Mouse (Mus musculus) ES-E14 (cell line): ENCODE results near the gene Otud3. TPM values are rescaled to one million over a fixed set of nuclear protein-coding genes. Genes with fewer than 3 reads are reported as not detected.

Source experiments
- DNase-seq: peaks from one replicate; pipeline ENCODE4 v3.0.0-alpha.2; 2013; ENCODE audit warnings: low read depth, low spot score
- H3K27ac ChIP-seq: 2 replicates; pipeline ENCODE4 v1.5.1; 2012; ENCODE audit warnings: low read depth, mild to moderate bottlenecking, low read length, moderate library complexity, mixed read lengths; ENCODE audit not compliant: poor library complexity, insufficient read depth, severe bottlenecking
- H3K36me3 ChIP-seq: 2 replicates; pipeline ENCODE4 v1.6.1; 2012; ENCODE audit warnings: mild to moderate bottlenecking, low read length, moderate library complexity, mixed read lengths; ENCODE audit not compliant: control insufficient read depth, poor library complexity, insufficient read depth, severe bottlenecking
- H3K4me1 ChIP-seq, 2 experiments: fragments of 150-350 bp in 1 of 2; sonication (generic) in 1 of 2; 2 replicates each; pipeline ENCODE4 v1.6.1; 2012; ENCODE audit warnings: low read length in 2 of 2, mild to moderate bottlenecking in 1 of 2, mixed read lengths in 1 of 2; ENCODE audit not compliant: control insufficient read depth in 2 of 2, insufficient read depth in 2 of 2, poor library complexity in 1 of 2
- H3K4me3 ChIP-seq, 2 experiments: fragments of 150-350 bp in 1 of 2; sonication (generic) in 1 of 2; 2 replicates each; pipeline ENCODE4 v1.5.1; 2012; ENCODE audit warnings: low read length in 2 of 2, low read depth in 1 of 2, mild to moderate bottlenecking in 1 of 2, mixed read lengths in 1 of 2; ENCODE audit not compliant: insufficient read depth in 1 of 2, poor library complexity in 1 of 2, severe bottlenecking in 1 of 2
- H3K9ac ChIP-seq: 2 replicates; pipeline ENCODE4 v1.6.1; 2012; ENCODE audit warnings: low read depth, mild to moderate bottlenecking, low read length, mixed read lengths; ENCODE audit not compliant: poor library complexity, insufficient read depth, severe bottlenecking
- H3K9me3 ChIP-seq: fragments of 150-350 bp; sonication (generic); 2 replicates; pipeline ENCODE4 v1.6.1; 2012; ENCODE audit warnings: low read depth, mild to moderate bottlenecking, low read length; ENCODE audit not compliant: control insufficient read depth, insufficient read depth
- CHD2 ChIP-seq: IDR thresholded peaks from 2 replicates; pipeline ENCODE4 v1.6.1; 2014; ENCODE audit warnings: mild to moderate bottlenecking, low read depth, low read length, inconsistent platforms
- HCFC1 ChIP-seq: IDR thresholded peaks from 2 replicates; pipeline ENCODE4 v1.6.1; 2012; ENCODE audit warnings: low read length, inconsistent platforms, borderline replicate concordance; ENCODE audit not compliant: insufficient read depth
- MAFK ChIP-seq: IDR thresholded peaks from 2 replicates; pipeline ENCODE4 v1.6.1; 2014; ENCODE audit warnings: mild to moderate bottlenecking, low read depth, low read length, inconsistent platforms; ENCODE audit not compliant: insufficient read depth
- ZC3H11A ChIP-seq: IDR thresholded peaks from 2 replicates; pipeline ENCODE4 v1.6.1; 2012; ENCODE audit warnings: low read depth, mild to moderate bottlenecking, inconsistent platforms, low read length, borderline replicate concordance
- ZNF384 ChIP-seq: IDR thresholded peaks from 2 replicates; pipeline ENCODE4 v1.6.1; 2012; ENCODE audit warnings: low read depth, low read length, inconsistent platforms
- in situ Hi-C, 2 experiments: fragments of 600-800 bp; cut with MboI; formaldehyde crosslinking; loops; one replicate each; pipeline ENCODE4 v1.15.1; 2025; ENCODE audit warnings: low sequenced_read_pairs in 2 of 2, inconsistent platforms in 1 of 2; ENCODE audit not compliant: unreplicated experiment in 2 of 2
- total RNA-seq: library from RNA; depleted of rRNA; stranded (reverse); fragments of 300-350 nt; gene quantifications from 2 replicates; pipeline ENCODE4 v1.2.3, GENCODE M21; 2012; rRNA removed

Gene Otud3
- total RNA-seq, 1 experiment: 12.7 TPM

DNA sequence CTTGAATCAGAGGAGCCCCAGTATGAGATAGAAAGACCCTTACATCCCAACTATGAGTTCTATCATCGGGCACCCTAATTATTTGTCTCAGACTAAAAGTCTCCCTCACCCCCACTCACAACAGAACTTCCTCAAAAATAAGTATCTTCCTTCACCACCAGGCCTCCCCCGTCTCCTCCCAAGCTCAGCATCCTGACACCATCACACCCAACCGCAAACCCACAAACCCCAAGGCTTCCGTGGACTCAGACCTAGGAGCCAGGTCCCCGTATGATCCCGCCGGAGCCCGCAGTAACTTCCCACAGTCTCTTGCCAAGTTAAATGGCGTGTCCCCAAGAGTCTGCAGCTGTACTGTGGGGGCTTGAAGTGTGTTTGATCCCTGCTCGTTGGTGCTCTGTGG, 56.2 kb downstream of the Otud3 start:
- no peak for DNase-seq
- Histone ChIP-seq H3K4me1 (peaks cover 0 to 15% of the 10 kb centered on the region in 2 experiments; a peak in 2 of 4 replicates), H3K9ac (no peak overlapping the region), H3K9me3 (no peaks in the 10 kb centered on the region), H3K4me3 (no peak overlapping the region), H3K27ac (no peak overlapping the region), H3K36me3 (no peaks in the 10 kb centered on the region)
- in situ Hi-C loops: loop anchor here in 1 of 2 experiments (10.0 kb wide), 2 partner anchors 113 to 413 kb away; no protein-coding TSS in a partner anchor
- TF ChIP-seq CHD2: no peak
- no peak for TF ChIP-seq MAFK
- TF ChIP-seq HCFC1: no peak
- TF ChIP-seq ZNF384: no peak
- TF ChIP-seq ZC3H11A: no peak

DNA sequence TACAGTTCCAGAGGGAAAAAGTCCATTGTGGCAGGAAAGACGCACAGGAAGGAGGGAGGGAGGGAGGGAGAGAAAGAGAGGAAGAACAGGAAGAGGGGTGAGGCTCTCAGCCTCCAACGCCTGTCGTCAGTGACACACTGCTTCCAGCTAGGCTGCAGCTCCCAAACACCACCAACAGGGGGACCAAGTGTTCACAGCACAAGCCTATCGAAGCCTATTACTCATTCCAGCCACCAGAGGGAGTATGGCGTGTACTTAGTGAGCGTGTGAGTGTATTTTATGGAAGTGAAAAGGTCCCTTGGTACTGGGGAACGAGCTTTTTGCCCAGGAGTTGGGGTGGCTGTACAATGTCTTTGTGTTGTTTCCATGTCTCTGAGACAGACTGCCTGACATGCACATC, 57.3 kb downstream of the Otud3 start:
- no peak overlapping the region for H3K4me3 ChIP-seq
- peak; percentile 94 for DNase-seq
- H3K27ac ChIP-seq: no peak overlapping the region
- no peaks in the 10 kb centered on the region for H3K9me3 ChIP-seq
- peaks cover 0 to 10% of the 10 kb centered on the region in 2 experiments; a peak in 2 of 4 replicates for H3K4me1 ChIP-seq
- no peaks in the 10 kb centered on the region for H3K36me3 ChIP-seq
- in situ Hi-C loops: loop anchor here in 1 of 2 experiments (10.0 kb wide), 2 partner anchors 112 to 412 kb away; no protein-coding TSS in a partner anchor
- no peak for TF ChIP-seq MAFK
- TF ChIP-seq ZNF384: peak; percentile 68; the same call in 1 of the 2 replicates
- no peak for TF ChIP-seq CHD2
- TF ChIP-seq HCFC1: peak; percentile 64; the same call in 1 of the 2 replicates
- TF ChIP-seq ZC3H11A: no peak; the same call in 1 of the 2 replicates
- H3K9ac ChIP-seq: no peak overlapping the region

DNA sequence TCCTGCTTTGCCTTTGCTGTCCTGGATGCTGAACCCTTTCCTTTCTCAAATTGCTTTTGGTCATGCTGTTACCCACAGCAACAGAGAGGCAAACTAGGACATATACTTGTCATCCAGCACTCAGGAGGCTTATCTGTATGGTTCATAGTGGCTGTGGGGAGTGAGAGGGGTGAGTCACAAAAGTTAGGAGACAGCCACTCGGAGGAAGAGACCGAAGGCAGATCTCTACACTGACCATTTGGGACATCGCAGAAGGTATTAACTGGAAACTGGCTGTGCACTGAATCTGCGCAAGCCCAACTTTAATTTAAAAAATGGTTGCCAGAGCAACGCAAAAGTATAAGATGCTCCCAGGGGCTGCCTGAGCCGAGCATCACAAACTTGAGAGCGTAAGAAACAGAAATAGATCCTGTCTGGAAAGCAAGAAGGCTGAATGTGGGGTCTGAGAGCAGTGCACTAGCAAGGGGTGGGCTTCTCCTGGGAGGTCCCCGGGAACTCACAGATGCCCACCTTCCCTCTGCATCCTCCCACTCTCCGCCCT, 58.6 kb downstream of the Otud3 start:
- TF ChIP-seq MAFK (no peak), ZNF384 (no peak), ZC3H11A (no peak), HCFC1 (no peak), CHD2 (no peak)
- H3K4me1 ChIP-seq: peaks cover 0 to 7% of the 10 kb centered on the region in 2 experiments; a peak in 2 of 4 replicates
- H3K9me3 ChIP-seq: no peaks in the 10 kb centered on the region
- H3K9ac ChIP-seq: no peak overlapping the region
- DNase-seq: no peak
- in situ Hi-C loops: loop anchor here in 1 of 2 experiments (10.0 kb wide), 2 partner anchors 110 to 410 kb away; no protein-coding TSS in a partner anchor
- H3K27ac ChIP-seq: no peak overlapping the region
- H3K4me3 ChIP-seq: no peak overlapping the region
- H3K36me3 ChIP-seq: no peaks in the 10 kb centered on the region

DNA sequence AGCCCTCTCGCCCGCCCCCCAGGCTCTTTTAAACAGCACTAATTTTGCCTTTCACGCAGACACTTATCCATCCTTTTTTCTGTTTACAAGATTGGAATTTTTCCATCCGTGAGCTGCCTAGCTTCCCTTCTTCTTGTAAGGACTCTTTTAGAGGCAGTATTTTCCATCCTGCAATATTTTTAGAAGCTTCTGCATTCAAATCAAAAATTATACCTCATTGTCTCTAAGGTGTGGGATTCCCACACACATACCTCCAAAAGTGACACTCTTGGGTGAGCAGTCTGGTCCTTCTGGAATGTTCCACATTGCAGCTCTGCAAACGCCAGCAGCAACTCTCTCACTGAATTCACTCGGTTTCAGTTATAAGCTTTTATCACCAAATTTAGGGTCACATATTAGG, 60.8 kb downstream of the Otud3 start:
- Histone ChIP-seq H3K27ac (no peak overlapping the region), H3K9ac (no peak overlapping the region), H3K4me1 (no peaks in the 10 kb centered on the region), H3K4me3 (no peak overlapping the region), H3K9me3 (no peaks in the 10 kb centered on the region), H3K36me3 (no peaks in the 10 kb centered on the region)
- in situ Hi-C loops: loop anchor here in 1 of 2 experiments (10.0 kb wide), 2 partner anchors 108 to 408 kb away; no protein-coding TSS in a partner anchor
- no peak for TF ChIP-seq MAFK
- no peak for TF ChIP-seq CHD2
- no peak for TF ChIP-seq ZC3H11A
- no peak for TF ChIP-seq HCFC1
- no peak for TF ChIP-seq ZNF384
- no peak for DNase-seq

DNA sequence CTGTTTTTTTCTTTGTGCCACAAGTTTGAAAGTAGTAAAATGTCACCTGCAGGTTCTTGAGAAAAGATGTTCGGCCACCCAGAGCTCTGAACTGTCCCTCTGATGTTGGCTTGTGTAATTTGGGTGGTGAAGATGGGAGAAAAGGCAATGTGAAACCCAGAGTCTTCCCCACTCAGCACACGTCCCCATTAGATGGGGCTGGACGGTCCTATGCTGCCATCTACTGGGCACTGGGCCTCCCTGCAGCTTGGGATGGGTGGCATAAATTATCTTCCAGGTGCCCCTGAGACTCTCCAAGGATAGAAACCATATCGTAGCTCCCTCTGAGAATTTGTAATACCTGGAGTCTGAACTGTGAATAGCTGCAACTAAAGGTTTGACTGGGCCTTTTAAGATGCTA, 62.3 kb downstream of the Otud3 start:
- TF ChIP-seq ZC3H11A (peak; percentile 95), MAFK (no peak), HCFC1 (no peak), CHD2 (no peak), ZNF384 (no peak)
- in situ Hi-C loops: loop anchor here in 1 of 2 experiments (10.0 kb wide), 2 partner anchors 107 to 407 kb away; no protein-coding TSS in a partner anchor
- no peak overlapping the region for H3K4me3 ChIP-seq
- no peaks in the 10 kb centered on the region for H3K36me3 ChIP-seq
- no peaks in the 10 kb centered on the region for H3K9me3 ChIP-seq
- H3K4me1 ChIP-seq: no peaks in the 10 kb centered on the region
- H3K9ac ChIP-seq: no peak overlapping the region
- DNase-seq: peak; percentile 57
- H3K27ac ChIP-seq: no peak overlapping the region

Other genes with a start within 250 kb of the Otud3 start
- gene Pla2g2c, start 189.2 kb downstream of the Otud3 start, total RNA-seq: 0.42 and 0.54 TPM in 2 replicates
- gene Ubxn10, start 176.8 kb downstream of the Otud3 start, total RNA-seq: 1.1 and 2.3 TPM in 2 replicates
- gene Pla2g2f, start 156.3 kb downstream of the Otud3 start, total RNA-seq: 0.21 and 0.22 TPM in 2 replicates
- not detected in 2 replicates for gene Pla2g2d, start 138.2 kb downstream of the Otud3 start, total RNA-seq
- 3.7 and 7.4 TPM in 2 replicates for gene Pla2g5, start 50.5 kb downstream of the Otud3 start, total RNA-seq
- not detected in 2 replicates for gene Gm13030, start 40.0 kb downstream of the Otud3 start, total RNA-seq
- gene Pla2g2e, start 36.0 kb downstream of the Otud3 start, total RNA-seq: 0.36 and 2.0 TPM in 2 replicates
- 0.22 TPM in 1 of 2 replicates, not detected in the other for gene Rnf186, start 53.2 kb upstream of the Otud3 start, total RNA-seq
- 4.7 and 6.4 TPM in 2 replicates for gene Tmco4, start 58.9 kb upstream of the Otud3 start, total RNA-seq
- 0.13 and 0.37 TPM in 2 replicates for gene Htr6, start 161.6 kb upstream of the Otud3 start, total RNA-seq
- 4.5 and 12.5 TPM in 2 replicates for gene Nbl1, start 179.0 kb upstream of the Otud3 start, total RNA-seq
- gene Minos1, start 217.2 kb upstream of the Otud3 start, total RNA-seq: 141 and 147 TPM in 2 replicates